Mouse (Mus musculus): Measurements from ENCODE around the gene Galnt10.
"Not testable (repeated sequence)": the region's sequence is repeated elsewhere in the genome, so short reads cannot be mapped to it uniquely, and the experiment has no call there.

The Galnt10 gene

DNA sequence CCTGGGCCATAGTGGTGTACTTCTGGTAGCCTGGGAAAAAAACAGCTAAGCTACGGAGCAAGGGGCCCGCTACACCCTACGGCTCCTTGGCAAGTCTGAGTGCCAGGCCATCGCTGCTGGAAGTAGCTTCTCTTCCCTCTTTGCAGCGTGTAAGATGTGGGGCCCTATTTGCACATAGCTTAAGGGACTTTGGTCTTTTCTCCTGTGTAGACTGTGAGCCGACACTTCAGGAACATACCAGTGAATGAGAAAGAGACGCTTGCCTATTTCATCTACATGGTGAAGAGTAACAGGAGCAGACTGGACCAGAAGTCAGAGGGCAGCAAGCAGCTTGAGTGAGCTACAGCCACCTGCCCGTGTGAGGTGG, 164.5 kb downstream of the Galnt10 start:
- in situ Hi-C loops (cut with MboI; ENCODE audit: unreplicated experiment in 2 of 2) = loop anchor here (25.0 kb wide), 2 partner anchors 353 to 828 kb away; partner anchors contain the start of genes Gemin5 (in 2 of the 2), Mrpl22 (in 2 of the 2), Olfr323 (in 1 of the 2) and Trim58 (in 1 of the 2)

DNA sequence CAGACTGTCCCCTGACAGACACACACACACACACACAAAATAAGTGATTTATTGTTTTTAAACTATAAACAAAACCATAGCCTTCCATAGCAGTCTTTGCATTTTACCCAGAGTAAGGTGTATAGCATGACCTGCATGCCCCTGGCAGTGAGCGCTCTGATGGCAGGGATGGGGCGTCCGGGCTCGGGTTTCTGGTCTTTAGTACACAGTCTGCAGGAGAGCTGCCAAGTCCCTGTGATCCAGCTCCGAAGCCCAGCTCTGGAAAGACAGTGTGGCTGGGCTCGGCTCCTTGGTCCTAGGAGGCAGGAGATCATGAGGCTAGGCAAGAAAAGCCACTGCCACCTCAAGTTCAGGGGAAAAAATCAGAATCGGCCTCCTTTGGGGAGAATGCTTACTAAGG, 165.8 kb downstream of the Galnt10 start:
- in situ Hi-C loops (cut with MboI; ENCODE audit: unreplicated experiment in 2 of 2) = loop anchor here (25.0 kb wide), 2 partner anchors 351 to 826 kb away; partner anchors contain the start of genes Gemin5 (in 2 of the 2), Mrpl22 (in 2 of the 2), Olfr323 (in 1 of the 2) and Trim58 (in 1 of the 2)

DNA sequence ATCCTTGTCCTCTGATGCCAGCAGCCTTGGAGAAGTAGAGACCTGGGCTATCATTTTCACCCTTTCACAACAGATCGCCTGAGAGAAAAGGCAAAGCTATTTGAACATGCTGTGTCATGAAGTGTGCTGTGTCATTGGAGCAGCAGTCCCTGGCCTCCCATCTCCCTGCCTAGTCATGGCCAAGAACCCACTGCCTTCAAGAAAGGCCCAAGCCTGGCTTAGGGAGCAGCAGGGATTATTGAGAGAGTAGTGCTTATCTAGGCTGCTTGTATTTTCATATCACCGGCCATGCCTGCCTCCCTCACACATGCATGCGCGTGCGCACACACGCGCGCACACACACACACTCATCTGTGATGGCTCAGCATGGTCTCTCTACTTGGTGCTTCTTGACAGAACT, 167.0 kb downstream of the Galnt10 start:
- in situ Hi-C loops (cut with MboI; ENCODE audit: unreplicated experiment in 2 of 2) = loop anchor here (25.0 kb wide), 2 partner anchors 350 to 825 kb away; partner anchors contain the start of genes Gemin5 (in 2 of the 2), Mrpl22 (in 2 of the 2), Olfr323 (in 1 of the 2) and Trim58 (in 1 of the 2)

DNA sequence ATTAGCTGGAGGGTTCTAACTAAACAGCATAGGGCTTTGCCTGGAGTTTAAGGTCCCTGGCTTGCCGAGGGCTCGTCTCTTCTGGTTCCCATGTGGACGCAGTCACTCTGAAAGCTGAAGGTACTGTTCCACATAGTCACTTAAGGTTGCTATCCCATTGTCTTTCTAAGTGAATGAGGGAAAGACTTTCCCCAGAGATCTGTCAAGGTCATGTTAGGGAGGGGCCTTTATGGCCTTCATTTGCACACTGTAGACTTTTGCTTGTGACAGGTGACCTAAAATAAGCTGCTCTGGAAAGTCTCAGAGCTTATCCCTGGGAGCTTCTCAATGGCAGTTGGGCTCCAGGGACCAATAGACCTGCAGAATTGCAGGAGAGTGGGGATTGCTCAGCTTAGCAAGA, 168.4 kb downstream of the Galnt10 start:
- in situ Hi-C loops (cut with MboI; ENCODE audit: unreplicated experiment in 2 of 2) = loop anchor here (25.0 kb wide), 2 partner anchors 349 to 824 kb away; partner anchors contain the start of genes Gemin5 (in 2 of the 2), Mrpl22 (in 2 of the 2), Olfr323 (in 1 of the 2) and Trim58 (in 1 of the 2)

DNA sequence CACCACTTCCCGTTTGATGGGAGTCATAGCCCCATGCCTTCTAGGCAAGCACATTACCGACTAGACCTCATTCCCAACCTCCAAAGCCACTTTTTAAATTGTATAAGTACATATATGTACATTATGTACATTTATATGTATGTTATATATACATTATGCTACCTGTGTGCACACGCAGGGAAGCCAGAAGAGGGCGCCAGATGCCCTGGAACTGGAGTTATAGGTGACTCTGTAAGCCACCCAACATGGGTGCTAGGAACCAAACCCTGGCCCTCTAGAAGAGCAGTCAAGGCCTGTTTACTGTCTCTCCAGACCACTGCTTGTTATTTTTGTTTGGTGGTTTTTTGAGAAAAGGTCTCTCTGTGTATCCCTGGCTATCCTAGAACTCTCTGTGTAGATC, 172.9 kb downstream of the Galnt10 start:
- in situ Hi-C loops (cut with MboI; ENCODE audit: unreplicated experiment in 2 of 2) = loop anchor here (25.0 kb wide), 2 partner anchors 344 to 819 kb away; partner anchors contain the start of genes Gemin5 (in 2 of the 2), Mrpl22 (in 2 of the 2), Olfr323 (in 1 of the 2) and Trim58 (in 1 of the 2)

DNA sequence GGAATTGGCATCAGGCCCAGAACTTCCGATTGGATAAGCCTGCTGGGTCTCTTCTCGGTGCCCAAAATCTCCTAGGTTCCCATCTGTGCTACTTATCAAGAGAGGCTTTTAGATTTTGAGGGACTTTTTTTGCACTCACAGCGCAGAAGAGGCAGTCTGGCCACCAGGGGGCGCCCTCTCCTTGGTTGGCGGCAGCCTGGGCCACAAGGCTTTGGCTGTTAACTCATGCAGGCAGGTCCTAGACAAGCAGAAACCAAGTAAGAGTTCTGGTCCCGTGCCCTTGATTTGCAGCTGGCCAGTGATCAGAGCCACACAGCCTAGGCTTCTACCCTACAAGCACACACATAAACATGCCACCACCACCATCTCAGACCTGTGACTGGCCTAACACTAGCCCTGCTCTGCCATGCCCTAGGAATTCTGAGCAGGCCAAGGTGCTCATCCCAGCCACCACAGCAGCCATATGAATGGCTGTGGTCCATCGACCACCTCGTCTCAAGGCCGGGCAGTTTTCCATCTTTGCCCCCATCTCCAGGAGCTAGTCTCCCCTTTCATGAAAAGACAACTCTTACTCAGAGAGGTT, 174.8 kb downstream of the Galnt10 start:
- in situ Hi-C loops (cut with MboI; ENCODE audit: unreplicated experiment in 2 of 2) = loop anchor here (5.0 to 25.0 kb wide), 4 partner anchors 33 to 817 kb away; partner anchors contain the start of genes Gemin5 (in 2 of the 2), Mrpl22 (in 2 of the 2), Olfr323 (in 1 of the 2) and Trim58 (in 1 of the 2)

DNA sequence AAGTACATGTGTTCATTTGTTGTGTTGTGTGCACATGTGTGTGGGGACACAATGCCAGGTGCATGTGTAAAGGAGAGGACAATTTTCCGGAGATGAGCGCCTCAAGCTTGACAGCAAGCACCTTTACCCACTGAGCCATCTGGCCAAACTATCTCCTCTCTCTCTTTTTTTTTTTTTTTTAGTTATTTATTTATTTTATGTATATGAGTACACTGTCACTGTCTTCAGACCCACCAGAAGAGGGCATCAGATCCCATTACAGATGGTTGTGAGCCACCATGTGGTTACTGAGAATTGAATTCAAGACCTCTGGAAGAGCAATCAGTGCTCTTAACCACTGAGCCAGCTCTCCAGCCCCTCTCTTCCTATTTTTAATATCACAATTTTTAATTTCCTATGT, 177.9 kb downstream of the Galnt10 start:
- in situ Hi-C loops (cut with MboI; ENCODE audit: unreplicated experiment in 2 of 2) = loop anchor here (5.0 to 25.0 kb wide), 4 partner anchors 36 to 814 kb away; partner anchors contain the start of genes Gemin5 (in 2 of the 2), Mrpl22 (in 2 of the 2), Olfr323 (in 1 of the 2) and Trim58 (in 1 of the 2)

DNA sequence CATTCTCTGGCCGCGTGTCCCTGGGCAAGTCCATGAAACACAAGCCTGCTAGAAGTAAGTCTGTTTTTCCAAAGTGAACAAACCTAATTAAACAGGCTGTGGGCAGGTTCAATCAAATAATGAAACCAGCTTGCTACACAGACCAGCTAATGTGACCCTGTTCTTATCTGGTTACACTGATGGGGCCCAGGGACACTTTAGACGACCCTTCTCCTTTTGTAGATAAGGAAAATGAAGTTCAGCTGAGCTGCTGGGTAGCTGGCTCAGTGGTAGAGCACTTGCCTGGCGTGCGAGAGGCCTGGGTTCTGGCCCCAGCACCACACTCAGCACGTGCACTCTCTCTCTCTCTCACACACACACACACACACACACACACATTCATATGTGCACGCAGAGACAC, 178.5 kb downstream of the Galnt10 start:
- in situ Hi-C loops (cut with MboI; ENCODE audit: unreplicated experiment in 2 of 2) = loop anchor here (5.0 to 25.0 kb wide), 4 partner anchors 36 to 814 kb away; partner anchors contain the start of genes Gemin5 (in 2 of the 2), Mrpl22 (in 2 of the 2), Olfr323 (in 1 of the 2) and Trim58 (in 1 of the 2)

DNA sequence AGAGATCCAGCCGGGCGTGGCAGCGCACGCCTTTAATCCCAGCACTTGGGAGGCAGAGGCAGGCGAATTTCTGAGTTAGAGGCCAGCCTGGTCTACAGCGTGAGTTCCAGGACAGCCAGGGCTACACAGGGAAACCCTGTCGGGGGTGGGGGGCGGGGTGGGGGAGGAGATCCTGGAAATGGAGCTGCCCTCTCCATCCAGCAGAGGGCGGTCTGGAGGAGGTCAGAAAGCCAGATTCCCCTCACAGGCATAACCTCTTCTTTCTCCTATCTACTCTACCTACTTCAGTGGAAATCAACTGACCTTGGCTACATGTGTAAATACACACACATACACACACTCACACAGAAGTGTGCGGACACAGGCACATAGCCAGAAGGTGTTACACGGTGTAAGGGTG, 180.0 kb downstream of the Galnt10 start:
- in situ Hi-C loops (cut with MboI; ENCODE audit: unreplicated experiment in 2 of 2) = not testable (repeated sequence)

DNA sequence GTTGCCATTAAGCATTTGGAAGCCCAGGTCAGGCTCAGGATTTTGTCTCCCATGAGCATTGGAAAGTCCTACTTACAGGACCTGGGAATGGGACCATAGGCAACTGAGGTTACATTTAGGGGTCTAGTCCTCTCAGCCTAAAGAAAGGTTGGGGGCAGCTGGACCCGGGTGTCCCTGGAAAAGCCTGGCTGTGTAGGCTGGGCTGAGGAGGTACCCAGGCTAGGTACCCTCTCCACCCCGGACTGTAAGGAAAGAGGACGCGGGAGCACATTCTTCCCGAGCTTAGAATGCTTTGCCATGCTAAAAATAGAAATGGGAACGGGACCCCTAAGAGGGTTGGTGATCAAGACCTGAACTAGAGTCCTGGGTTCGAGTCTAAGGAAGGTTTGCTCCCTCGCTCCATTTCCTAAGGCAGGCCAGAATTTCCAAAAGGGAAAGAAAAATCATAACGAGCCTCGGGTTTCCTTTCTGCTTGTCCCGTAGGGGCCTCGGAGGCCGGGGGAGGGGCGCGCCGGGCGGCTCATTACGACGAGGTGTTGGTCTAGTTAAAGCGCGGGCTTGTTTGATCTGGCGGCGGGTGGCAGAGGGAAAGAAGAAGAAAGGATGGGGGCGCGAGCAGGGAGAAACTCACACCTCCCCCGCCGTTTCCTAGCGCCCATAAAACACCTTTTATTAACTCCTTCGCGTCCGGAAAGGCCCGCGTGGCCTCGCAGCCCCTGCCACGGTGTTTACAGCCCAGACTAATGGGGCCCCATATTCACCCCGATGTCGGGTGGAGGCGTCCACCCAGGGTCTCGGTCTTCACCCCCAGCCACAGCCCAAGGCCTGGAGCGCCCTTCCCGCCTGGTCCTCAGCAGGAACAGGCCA, 182.0 kb downstream of the Galnt10 start:
- in situ Hi-C loops (cut with MboI; ENCODE audit: unreplicated experiment in 2 of 2) = no loop called here

DNA sequence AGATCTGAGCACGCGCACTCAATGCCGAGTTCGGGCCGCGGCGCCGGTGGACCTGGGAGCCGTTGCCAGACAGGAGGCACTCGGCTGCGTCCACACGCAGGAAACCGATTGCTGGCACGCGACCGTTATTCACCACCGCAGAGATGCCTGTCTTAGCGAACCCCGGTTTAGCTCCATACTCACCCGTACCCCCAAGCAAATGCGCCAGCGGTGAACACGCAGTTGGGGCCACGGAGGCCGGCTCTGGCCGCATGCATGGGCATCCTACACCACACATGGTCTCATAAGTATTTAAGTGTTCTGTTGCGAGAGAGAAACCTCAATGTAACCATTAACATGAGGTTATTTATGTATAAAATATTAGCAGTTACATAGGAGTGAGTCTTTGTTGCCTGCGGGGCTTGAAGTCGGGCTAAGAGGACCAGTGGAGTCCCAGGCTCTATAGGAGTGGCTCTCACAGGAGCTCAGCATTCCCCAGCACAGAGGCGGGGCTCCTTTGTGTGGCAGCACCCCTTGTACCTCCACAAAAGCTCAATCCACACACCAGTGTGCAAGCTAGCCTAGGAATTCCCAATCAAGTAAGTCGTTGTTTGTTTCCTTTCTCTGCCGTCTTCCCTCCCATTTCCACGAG, 182.8 kb downstream of the Galnt10 start:
- in situ Hi-C loops (cut with MboI; ENCODE audit: unreplicated experiment in 2 of 2) = no loop called here

DNA sequence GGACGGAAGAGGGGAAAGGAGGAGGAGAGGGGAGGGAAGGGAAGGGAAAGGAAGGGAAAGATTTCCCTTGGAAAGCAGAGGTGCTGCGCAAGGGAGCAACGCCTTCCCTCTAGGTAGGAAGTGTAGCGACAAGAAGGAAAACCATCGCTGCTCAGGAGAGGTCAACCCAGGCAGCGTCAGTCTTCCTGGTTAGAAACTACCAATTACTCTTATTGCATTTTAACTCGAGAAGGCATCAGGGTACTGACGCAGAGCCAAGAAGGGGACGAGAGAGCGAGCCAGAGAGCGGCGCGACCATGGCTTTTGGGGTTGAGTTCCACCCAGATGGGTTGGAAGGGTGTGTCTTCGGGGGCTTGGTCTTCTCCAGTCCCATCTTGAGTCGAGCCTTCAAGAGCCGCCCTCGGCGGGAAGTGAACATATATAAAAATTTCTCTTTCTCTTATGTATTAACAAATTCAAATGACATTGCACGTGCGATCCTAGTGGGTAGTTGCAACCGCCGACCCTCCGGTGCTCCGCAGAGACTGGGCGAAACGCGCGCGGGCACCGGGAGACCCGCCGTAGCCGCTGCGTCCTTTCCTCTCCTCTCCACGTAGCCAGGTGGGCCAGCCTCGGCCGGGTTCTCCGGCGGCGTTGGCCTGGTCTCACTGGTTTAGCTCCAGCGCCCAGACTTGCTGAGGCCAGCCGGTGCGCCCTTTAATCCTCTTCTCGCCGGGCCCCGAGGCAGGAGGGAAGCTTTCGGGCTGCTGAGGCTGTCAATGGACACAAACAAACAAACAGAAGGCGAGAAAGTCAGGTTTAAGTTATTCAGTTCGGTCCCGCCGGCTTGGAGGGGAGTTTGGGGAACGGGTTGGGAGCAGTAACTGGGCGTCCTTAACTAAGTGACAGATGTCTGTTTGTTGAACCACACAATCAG, 184.0 kb downstream of the Galnt10 start:
- in situ Hi-C loops (cut with MboI; ENCODE audit: unreplicated experiment in 2 of 2) = no loop called here

DNA sequence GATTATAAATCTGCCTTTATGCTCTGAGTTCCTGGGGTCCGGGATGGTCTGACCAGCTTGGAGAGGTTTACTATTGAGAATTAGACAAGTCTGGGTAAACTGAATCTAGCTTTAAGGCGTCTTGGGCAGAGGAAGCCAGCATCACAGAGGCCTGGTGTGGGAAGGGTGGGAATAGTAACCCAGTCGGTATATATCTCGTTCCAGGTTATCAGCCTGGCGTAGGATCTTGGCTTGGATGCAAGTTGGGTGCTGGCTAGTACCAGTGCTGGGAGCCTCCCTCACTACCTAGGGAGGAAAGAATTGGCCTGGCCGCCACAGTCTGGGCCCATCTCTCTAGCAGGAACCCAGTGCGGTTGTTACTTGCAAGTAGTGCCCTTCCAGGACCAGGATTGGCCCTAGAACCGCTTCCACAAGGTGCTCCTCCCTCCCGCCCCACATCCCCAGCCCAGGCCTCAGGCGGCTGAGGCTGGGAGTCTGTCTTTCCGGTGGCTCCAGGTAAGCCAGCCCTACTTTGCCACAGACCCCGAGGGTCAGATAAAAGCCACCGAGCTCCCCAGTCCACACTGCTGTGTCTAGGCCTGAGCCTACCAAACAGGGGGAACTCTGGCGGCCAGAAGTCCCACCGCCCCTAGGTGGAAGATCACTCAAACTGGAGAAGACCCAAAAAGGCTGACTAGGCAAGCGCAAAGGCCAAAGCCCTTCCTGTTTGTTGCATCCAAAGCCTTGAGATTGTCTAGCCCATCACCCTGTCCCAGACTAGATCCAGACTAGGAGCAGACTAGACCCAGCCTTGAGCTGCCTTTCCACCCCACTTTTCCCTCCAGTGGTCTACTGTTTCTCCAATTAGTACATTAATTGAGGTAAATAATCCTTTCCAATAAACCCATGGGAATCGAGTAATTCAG, 184.9 kb downstream of the Galnt10 start:
- in situ Hi-C loops (cut with MboI; ENCODE audit: unreplicated experiment in 2 of 2) = loop anchor here in 1 of 2 experiments (5.0 kb wide), 1 partner anchor 37 kb away; no protein-coding TSS in a partner anchor

DNA sequence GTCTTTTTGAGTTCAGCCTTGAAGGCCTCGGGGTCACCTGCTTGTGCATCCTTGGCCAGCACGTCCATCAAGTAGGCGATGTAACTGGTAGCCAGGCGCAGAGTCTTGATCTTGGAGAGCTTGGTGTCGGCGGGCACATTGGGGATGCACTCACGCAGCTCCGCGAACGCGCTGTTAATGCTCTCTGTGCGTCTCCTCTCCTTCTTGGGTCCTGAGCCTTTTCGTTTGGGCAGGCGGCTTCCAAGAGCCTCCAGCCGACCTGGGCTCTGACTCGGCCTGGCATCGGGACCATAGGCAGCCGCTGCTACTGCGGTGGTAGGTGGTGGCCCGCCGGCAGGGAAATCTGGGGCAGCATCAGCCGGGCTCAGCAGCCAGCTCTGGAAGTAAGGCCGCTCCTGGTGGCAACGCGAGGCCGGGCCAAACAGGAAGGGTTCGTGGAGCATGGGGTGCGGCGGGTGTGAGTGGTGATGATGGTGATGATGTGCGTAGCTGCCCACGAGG, 186.1 kb downstream of the Galnt10 start:
- in situ Hi-C loops (cut with MboI; ENCODE audit: unreplicated experiment in 2 of 2) = loop anchor here in 1 of 2 experiments (5.0 kb wide), 1 partner anchor 36 kb away; no protein-coding TSS in a partner anchor

DNA sequence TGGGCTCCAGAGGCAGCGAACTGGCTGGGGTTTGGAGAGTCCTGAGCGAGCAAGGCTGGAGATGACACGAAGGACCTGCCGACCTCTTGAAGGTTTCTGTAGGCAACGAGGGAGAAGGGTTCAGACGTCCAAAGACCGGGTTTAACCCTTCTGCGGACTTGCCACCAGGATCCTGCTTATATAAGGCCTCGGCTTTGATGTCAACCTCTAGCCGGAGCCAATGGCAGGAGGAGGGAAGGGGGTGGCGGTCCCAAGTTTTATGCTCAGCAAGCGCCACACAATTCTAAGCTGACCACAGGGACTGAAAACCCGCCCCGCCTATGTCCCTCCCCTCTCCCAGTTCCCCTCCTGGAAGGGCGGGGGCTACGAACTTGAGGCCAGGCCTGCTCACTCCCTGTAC, 186.6 kb downstream of the Galnt10 start:
- in situ Hi-C loops (cut with MboI; ENCODE audit: unreplicated experiment in 2 of 2) = loop anchor here in 1 of 2 experiments (5.0 kb wide), 1 partner anchor 35 kb away; no protein-coding TSS in a partner anchor

DNA sequence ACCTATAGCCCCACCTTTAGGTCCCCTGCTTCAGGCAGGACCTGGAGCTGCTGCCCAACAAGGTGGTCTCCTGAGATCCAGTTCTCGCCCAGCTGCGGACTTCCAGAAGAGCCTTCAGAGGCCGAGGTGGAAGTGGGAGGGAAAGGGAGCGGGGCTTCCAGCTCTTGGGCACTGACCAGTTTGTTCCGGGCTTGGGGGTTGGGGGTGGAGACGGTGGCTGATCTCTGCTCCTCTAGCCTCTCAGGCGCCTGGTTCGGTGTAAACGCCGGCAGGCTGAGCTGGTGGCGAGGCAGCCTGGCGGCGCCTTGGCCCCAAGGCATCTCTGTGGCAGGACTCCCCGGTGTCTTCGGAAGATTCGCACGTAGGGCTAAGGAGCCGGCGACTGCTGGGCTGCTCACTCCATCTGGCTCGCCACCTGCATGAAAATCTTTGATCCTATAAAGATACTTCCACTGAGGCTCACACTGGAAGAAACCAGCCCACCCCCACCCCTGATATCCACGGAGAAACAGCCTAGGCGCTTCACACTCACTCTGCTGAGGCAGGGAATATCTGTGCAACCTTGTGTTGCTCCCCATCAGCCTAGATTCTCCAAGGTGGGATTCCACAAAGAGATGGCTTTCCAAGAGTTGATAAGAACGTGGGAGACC, 187.4 kb downstream of the Galnt10 start, which contains the start of gene Hand1:
Hand1 (minus strand) TSS at position 267 of the 650 bp plus-strand sequence.
- in situ Hi-C loops (cut with MboI; ENCODE audit: unreplicated experiment in 2 of 2) = loop anchor here in 1 of 2 experiments (5.0 kb wide), 1 partner anchor 35 kb away; no protein-coding TSS in a partner anchor

Measured in v-Abl transformed pro-B cells (cell line).